Comparison of ENCODE assay signal across 8 mouse cellular contexts in genomic region chr4:43530581-43530980, GRCm38 (mm10). TPM values are rescaled to one million over a fixed set of nuclear protein-coding genes. Genes with fewer than 3 reads are reported as not detected.
A peak's percentile ranks its signal among the peaks of the same experiment; 100 is the strongest.
DNase-seq lines count a peak whose midpoint lies in the region; ATAC-seq and TF ChIP-seq lines count a peak whose summit lies in the region.

No protein-coding gene starts in this region.

- peak; percentile 79 for TF ChIP-seq CTCF in bone marrow, adult 2 months (IDR thresholded peaks at IDR 0.05; ENCODE audit: control insufficient read depth, insufficient read depth, low read length)
- peak; percentile 45; the same call in 1 of the 2 replicates for TF ChIP-seq CTCF in embryonic fibroblast, embryonic 13.5 days (IDR thresholded peaks at IDR 0.05; ENCODE audit: borderline replicate concordance, insufficient read depth, low read length)

- no peak for ATAC-seq in hindbrain, embryonic 13.5 days (ENCODE audit: low FRiP score)
- no peak for ATAC-seq in hindbrain, embryonic 14.5 days (ENCODE audit: low FRiP score)

- H3K27me3 ChIP-seq in hindbrain, embryonic 10.5 days (ENCODE audit: insufficient read depth, poor library complexity, severe bottlenecking) = peaks cover 13% of the 10 kb centered on the region
- peaks cover 19% of the 10 kb centered on the region for H3K27me3 ChIP-seq in hindbrain, embryonic 13.5 days
- H3K27me3 ChIP-seq in hindbrain, embryonic 14.5 days (ENCODE audit: control insufficient read depth, insufficient read depth, low read length) = peaks cover 10% of the 10 kb centered on the region; the same call in 1 of the 2 replicates

- 30% methylated on average over 7 of the region's 7 CpGs for WGBS in hindbrain, embryonic 10.5 days
- WGBS in hindbrain, embryonic 13.5 days = 26% methylated on average over 7 of the region's 7 CpGs
- WGBS in bone marrow, adult 2 months = 15% methylated on average over 7 of the region's 7 CpGs
- WGBS in hindbrain, embryonic 14.5 days = 29% methylated on average over 7 of the region's 7 CpGs

- no peaks in the 10 kb centered on the region for H3K9me3 ChIP-seq in hindbrain, embryonic 10.5 days
- H3K9me3 ChIP-seq in hindbrain, embryonic 13.5 days = no peaks in the 10 kb centered on the region
- H3K9me3 ChIP-seq in hindbrain, embryonic 14.5 days (ENCODE audit: control insufficient read depth, low read length) = no peaks in the 10 kb centered on the region

- H3K4me3 ChIP-seq in hindbrain, embryonic 10.5 days = no peak overlapping the region
- H3K4me3 ChIP-seq in hindbrain, embryonic 13.5 days = no peak overlapping the region
- H3K4me3 ChIP-seq in bone marrow, adult 2 months (replicated peaks; ENCODE audit: control insufficient read depth, low read depth, low read length) = no peak overlapping the region
- no peak overlapping the region for H3K4me3 ChIP-seq in embryonic fibroblast, embryonic 13.5 days (ENCODE audit: insufficient read depth, low read length)
- no peak overlapping the region for H3K4me3 ChIP-seq in hindbrain, embryonic 14.5 days (replicated peaks; ENCODE audit: low read length)

- H3K9ac ChIP-seq in hindbrain, embryonic 13.5 days = no peak overlapping the region
- no peak overlapping the region for H3K9ac ChIP-seq in hindbrain, embryonic 14.5 days

- H3K36me3 ChIP-seq in hindbrain, embryonic 10.5 days = peaks cover 51% of the 10 kb centered on the region
- H3K36me3 ChIP-seq in hindbrain, embryonic 13.5 days = peaks cover 48% of the 10 kb centered on the region
- peaks cover 46% of the 10 kb centered on the region for H3K36me3 ChIP-seq in hindbrain, embryonic 14.5 days (replicated peaks; ENCODE audit: control insufficient read depth, insufficient read depth)

- H3K4me2 ChIP-seq in hindbrain, embryonic 13.5 days = no peak overlapping the region
- H3K4me2 ChIP-seq in hindbrain, embryonic 14.5 days (replicated peaks) = no peak overlapping the region

- no peak for TF ChIP-seq POLR2A in bone marrow, adult 2 months (IDR thresholded peaks at IDR 0.05; ENCODE audit: borderline replicate concordance, control insufficient read depth, low read depth, low read length)
- no peak for TF ChIP-seq POLR2A in embryonic fibroblast, embryonic 13.5 days (IDR thresholded peaks at IDR 0.05; ENCODE audit: low read depth, low read length)

- H3K27ac ChIP-seq in hindbrain, embryonic 10.5 days = no peak overlapping the region
- no peak overlapping the region for H3K27ac ChIP-seq in hindbrain, embryonic 13.5 days
- no peak overlapping the region for H3K27ac ChIP-seq in bone marrow, adult 2 months (ENCODE audit: control insufficient read depth, insufficient read depth, low read depth, low read length, poor library complexity)
- H3K27ac ChIP-seq in embryonic fibroblast, embryonic 13.5 days (ENCODE audit: insufficient read depth, low read length) = no peak overlapping the region
- no peak overlapping the region for H3K27ac ChIP-seq in hindbrain, embryonic 14.5 days

- no peaks in the 10 kb centered on the region for H3K4me1 ChIP-seq in hindbrain, embryonic 10.5 days (replicated peaks)
- H3K4me1 ChIP-seq in hindbrain, embryonic 13.5 days (replicated peaks) = no peaks in the 10 kb centered on the region; the same call in 1 of the 2 replicates
- H3K4me1 ChIP-seq in bone marrow, adult 2 months (ENCODE audit: control insufficient read depth, insufficient read depth, low read length) = no peaks in the 10 kb centered on the region
- H3K4me1 ChIP-seq in embryonic fibroblast, embryonic 13.5 days (ENCODE audit: control insufficient read depth, insufficient read depth, low read length) = no peaks in the 10 kb centered on the region
- H3K4me1 ChIP-seq in hindbrain, embryonic 14.5 days (replicated peaks; ENCODE audit: control insufficient read depth, insufficient read depth, low read length) = no peaks in the 10 kb centered on the region

- DNase-seq in hindbrain, embryonic 10.5 days (ENCODE audit: low spot score) = peak; percentile 72
- peak; percentile 70 for DNase-seq in hindbrain, embryonic 14.5 days (ENCODE audit: low spot score)
- DNase-seq in left cerebral cortex, adult 18-20 months (ENCODE audit: low spot score in 2 of 2) = peak; percentile 76 to 82
- peak; percentile 80 for DNase-seq in mesoderm, embryonic 11.5 days (ENCODE audit: low read depth, low spot score)
- DNase-seq in spleen, postnatal 36 days (ENCODE audit: low spot score in 2 of 2) = peak; percentile 68 to 78

RNA-seq across cellular contexts. Expression of gene Tpm2, which starts 7.0 kb away (rescaled TPM):
- 55.9 and 65.7 TPM in 2 replicates for polyA plus RNA-seq in hindbrain, embryonic 10.5 days (2016; fragmentation: Nextera tagmentation; extraction: Ambion mirVana)
- 18.8 and 20.9 TPM in 2 replicates for polyA plus RNA-seq in hindbrain, embryonic 13.5 days (2015; fragmentation: Nextera tagmentation; extraction: Ambion mirVana)
- 60.9 and 83.6 TPM in 2 replicates for polyA plus RNA-seq in bone marrow, adult 2 months (2011; ENCODE audit: insufficient read depth, insufficient read length, low replicate concordance, missing spikeins)
- 722 and 1,110 TPM in 2 replicates for polyA plus RNA-seq in embryonic fibroblast, embryonic 13.5 days (2011; ENCODE audit: insufficient read length, low read depth, missing spikeins)
- 9.1 and 10.8 TPM in 2 replicates for polyA plus RNA-seq in hindbrain, embryonic 14.5 days (2014; fragmentation: Nextera tagmentation; extraction: Ambion mirVana)
- total RNA-seq in left cerebral cortex, adult 18-20 months (2021) = 1 to 10 TPM; 8.4 to 9.9 TPM

RNA-seq across cellular contexts. Expression of gene Car9, which starts 23.8 kb away (rescaled TPM):
- polyA plus RNA-seq in hindbrain, embryonic 10.5 days (2016; fragmentation: Nextera tagmentation; extraction: Ambion mirVana) = 0.76 and 0.93 TPM in 2 replicates
- polyA plus RNA-seq in hindbrain, embryonic 13.5 days (2015; fragmentation: Nextera tagmentation; extraction: Ambion mirVana) = 0.19 and 0.25 TPM in 2 replicates
- 1.5 TPM in 1 of 2 replicates, not detected in the other for polyA plus RNA-seq in bone marrow, adult 2 months (2011; ENCODE audit: insufficient read depth, insufficient read length, low replicate concordance, missing spikeins)
- 0.48 and 2.0 TPM in 2 replicates for polyA plus RNA-seq in embryonic fibroblast, embryonic 13.5 days (2011; ENCODE audit: insufficient read length, low read depth, missing spikeins)
- polyA plus RNA-seq in hindbrain, embryonic 14.5 days (2014; fragmentation: Nextera tagmentation; extraction: Ambion mirVana) = 0.16 and 0.26 TPM in 2 replicates
- total RNA-seq in left cerebral cortex, adult 18-20 months (2021) = 1 to 10 TPM in 1 of 2 experiments, under 1 TPM in 1; 0.42 to 1.8 TPM

RNA-seq across cellular contexts. Expression of gene Arhgef39, which starts 31.1 kb away (rescaled TPM):
- polyA plus RNA-seq in hindbrain, embryonic 10.5 days (2016; fragmentation: Nextera tagmentation; extraction: Ambion mirVana) = 47.2 and 50.5 TPM in 2 replicates
- polyA plus RNA-seq in hindbrain, embryonic 13.5 days (2015; fragmentation: Nextera tagmentation; extraction: Ambion mirVana) = 8.4 and 8.9 TPM in 2 replicates
- polyA plus RNA-seq in bone marrow, adult 2 months (2011; ENCODE audit: insufficient read depth, insufficient read length, low replicate concordance, missing spikeins) = 88.6 and 105 TPM in 2 replicates
- 5.4 and 12.8 TPM in 2 replicates for polyA plus RNA-seq in embryonic fibroblast, embryonic 13.5 days (2011; ENCODE audit: insufficient read length, low read depth, missing spikeins)
- 4.7 and 6.1 TPM in 2 replicates for polyA plus RNA-seq in hindbrain, embryonic 14.5 days (2014; fragmentation: Nextera tagmentation; extraction: Ambion mirVana)
- total RNA-seq in left cerebral cortex, adult 18-20 months (2021) = 1 to 10 TPM in 1 of 2 experiments, under 1 TPM in 1; 0.21 to 1.8 TPM

RNA-seq across cellular contexts. Expression of gene Creb3, which starts 31.6 kb away (rescaled TPM):
- 40.7 and 53.3 TPM in 2 replicates for polyA plus RNA-seq in hindbrain, embryonic 10.5 days (2016; fragmentation: Nextera tagmentation; extraction: Ambion mirVana)
- polyA plus RNA-seq in hindbrain, embryonic 13.5 days (2015; fragmentation: Nextera tagmentation; extraction: Ambion mirVana) = 79.3 and 80.9 TPM in 2 replicates
- 10.5 and 20.9 TPM in 2 replicates for polyA plus RNA-seq in bone marrow, adult 2 months (2011; ENCODE audit: insufficient read depth, insufficient read length, low replicate concordance, missing spikeins)
- 72.4 and 89.0 TPM in 2 replicates for polyA plus RNA-seq in embryonic fibroblast, embryonic 13.5 days (2011; ENCODE audit: insufficient read length, low read depth, missing spikeins)
- 80.0 and 82.3 TPM in 2 replicates for polyA plus RNA-seq in hindbrain, embryonic 14.5 days (2014; fragmentation: Nextera tagmentation; extraction: Ambion mirVana)
- total RNA-seq in left cerebral cortex, adult 18-20 months (2021) = 10 to 100 TPM; 78.1 to 80.9 TPM

RNA-seq across cellular contexts. Expression of gene Tln1, which starts 31.9 kb away (rescaled TPM):
- polyA plus RNA-seq in hindbrain, embryonic 10.5 days (2016; fragmentation: Nextera tagmentation; extraction: Ambion mirVana) = 52.8 and 58.9 TPM in 2 replicates
- polyA plus RNA-seq in hindbrain, embryonic 13.5 days (2015; fragmentation: Nextera tagmentation; extraction: Ambion mirVana) = 64.5 and 66.2 TPM in 2 replicates
- 394 and 621 TPM in 2 replicates for polyA plus RNA-seq in bone marrow, adult 2 months (2011; ENCODE audit: insufficient read depth, insufficient read length, low replicate concordance, missing spikeins)
- polyA plus RNA-seq in embryonic fibroblast, embryonic 13.5 days (2011; ENCODE audit: insufficient read length, low read depth, missing spikeins) = 291 and 380 TPM in 2 replicates
- 57.5 and 62.8 TPM in 2 replicates for polyA plus RNA-seq in hindbrain, embryonic 14.5 days (2014; fragmentation: Nextera tagmentation; extraction: Ambion mirVana)
- 10 to 100 TPM; 51.7 to 51.8 TPM for total RNA-seq in left cerebral cortex, adult 18-20 months (2021)
